Mouse (Mus musculus) C2C12 (cell line): ENCODE data around the gene Abcg1.

Source experiments
- CEBPB ChIP-seq: IDR thresholded peaks from one replicate; pipeline ENCODE4 v1.6.1; 2011; ENCODE audit warnings: low read depth, mild to moderate bottlenecking, control low read depth, moderate library complexity
- CTCF ChIP-seq: IDR thresholded peaks from one replicate; pipeline ENCODE4 v1.5.1; 2011; ENCODE audit not compliant: control insufficient read depth, insufficient read depth, insufficient read length
- FOSL1 ChIP-seq: IDR thresholded peaks from one replicate; pipeline ENCODE4 v1.8.0; 2011; ENCODE audit warnings: mild to moderate bottlenecking, low read length; ENCODE audit not compliant: poor library complexity, insufficient read depth, severe bottlenecking
- MAX ChIP-seq: IDR thresholded peaks from one replicate; pipeline ENCODE4 v1.6.1; 2011; ENCODE audit warnings: mild to moderate bottlenecking, control low read depth
- MYOD1 ChIP-seq: IDR thresholded peaks from one replicate; pipeline ENCODE4 v1.6.1; 2011; ENCODE audit warnings: low read depth; ENCODE audit not compliant: control insufficient read depth, insufficient read length
- MYOG ChIP-seq: IDR thresholded peaks from one replicate; pipeline ENCODE4 v1.6.1; 2011; ENCODE audit not compliant: control insufficient read depth, insufficient read length; ENCODE audit errors: extremely low read depth
- USF1 ChIP-seq: IDR thresholded peaks from one replicate; pipeline ENCODE4 v1.6.1; 2011; ENCODE audit warnings: low read depth, mild to moderate bottlenecking, control low read depth, moderate library complexity

DNA sequence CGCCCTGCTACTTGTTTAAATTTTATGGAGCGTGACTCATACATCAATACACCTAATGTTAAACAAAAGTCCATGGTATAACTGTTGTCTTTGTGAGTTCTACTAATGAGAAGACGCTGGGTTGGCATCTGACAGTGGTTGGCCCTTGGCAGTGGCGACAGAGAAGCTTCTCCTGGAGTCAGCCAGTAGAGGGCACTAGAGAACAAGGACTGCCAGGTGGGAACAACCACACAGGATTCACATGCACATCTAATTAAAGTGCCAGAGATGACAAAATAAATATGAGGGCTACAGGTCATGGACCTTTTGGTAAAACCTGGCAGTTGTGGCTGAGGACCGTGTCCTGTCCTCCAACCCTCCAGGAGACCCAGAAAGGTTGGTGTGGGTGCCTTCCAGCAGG, 80.9 kb downstream of the Abcg1 start:
- TF ChIP-seq CTCF, result peak; percentile 24
- no peak for TF ChIP-seq MAX
- TF ChIP-seq MYOG, result no peak
- no peak for TF ChIP-seq USF1
- TF ChIP-seq MYOD1, result no peak
- no peak for TF ChIP-seq FOSL1
- TF ChIP-seq CEBPB, result no peak
